Mouse (Mus musculus): Measurements from ENCODE around the gene R3hdml. TPM values are rescaled to one million over a fixed set of nuclear protein-coding genes. Genes with fewer than 3 reads are reported as not detected.

The R3hdml gene
- polyA plus RNA-seq, 1 experiment from 2014 or later, result 29.5 TPM

- H3K36me3 ChIP-seq (ENCODE audit: control insufficient read depth, insufficient read depth, low read length), result no peaks in the 10 kb centered on the region
- H3K4me1 ChIP-seq (ENCODE audit: control insufficient read depth, insufficient read depth, low read length), result no peaks in the 10 kb centered on the region
- no peak overlapping the region for H3K4me3 ChIP-seq (ENCODE audit: low read length)
- WGBS, result 85% methylated on average over 7 of the region's 7 CpGs
- H3K4me2 ChIP-seq (replicated peaks; ENCODE audit: low read depth, low read length), result no peak overlapping the region
- no peak for ATAC-seq (ENCODE audit: low FRiP score, low TSS enrichment)
- H3K9me3 ChIP-seq (ENCODE audit: control insufficient read depth, low read length), result no peaks in the 10 kb centered on the region
- no peak overlapping the region for H3K9ac ChIP-seq (ENCODE audit: low read depth, low read length)
- H3K27ac ChIP-seq (ENCODE audit: low read depth, low read length), result no peak overlapping the region
- no peaks in the 10 kb centered on the region for H3K27me3 ChIP-seq (ENCODE audit: control insufficient read depth, insufficient read depth, low read length)
Measured at GRCm38 (mm10) chr2:163525761-163526243, 33.7 kb downstream of the R3hdml start.

GRCm38 (mm10) chr2:163527497-163527896 is 35.4 kb downstream of the R3hdml start:
- WGBS, result 87% methylated on average over 2 of the region's 2 CpGs
- no peaks in the 10 kb centered on the region for H3K27me3 ChIP-seq (ENCODE audit: control insufficient read depth, insufficient read depth, low read length)
- ATAC-seq (ENCODE audit: low FRiP score, low TSS enrichment), result no peak
- H3K4me2 ChIP-seq (replicated peaks; ENCODE audit: low read depth, low read length), result no peak overlapping the region
- H3K4me1 ChIP-seq (ENCODE audit: control insufficient read depth, insufficient read depth, low read length), result no peaks in the 10 kb centered on the region
- H3K9me3 ChIP-seq (ENCODE audit: control insufficient read depth, low read length), result no peaks in the 10 kb centered on the region
- H3K9ac ChIP-seq (ENCODE audit: low read depth, low read length), result no peak overlapping the region
- H3K36me3 ChIP-seq (ENCODE audit: control insufficient read depth, insufficient read depth, low read length), result no peaks in the 10 kb centered on the region
- no peak overlapping the region for H3K4me3 ChIP-seq (ENCODE audit: low read length)
- H3K27ac ChIP-seq (ENCODE audit: low read depth, low read length), result no peak overlapping the region

- Histone ChIP-seq H3K27ac (ENCODE audit: low read depth, low read length) (no peak overlapping the region), H3K36me3 (ENCODE audit: control insufficient read depth, insufficient read depth, low read length) (no peaks in the 10 kb centered on the region), H3K9ac (ENCODE audit: low read depth, low read length) (no peak overlapping the region), H3K4me1 (ENCODE audit: control insufficient read depth, insufficient read depth, low read length) (no peaks in the 10 kb centered on the region), H3K4me2 (replicated peaks; ENCODE audit: low read depth, low read length) (no peak overlapping the region), H3K27me3 (ENCODE audit: control insufficient read depth, insufficient read depth, low read length) (no peaks in the 10 kb centered on the region), H3K9me3 (ENCODE audit: control insufficient read depth, low read length) (0 out of 2 replicates have a peak, but pooled peaks cover 3% of the 10 kb centered on the region), H3K4me3 (ENCODE audit: low read length) (no peak overlapping the region)
- ATAC-seq (ENCODE audit: low FRiP score, low TSS enrichment), result no peak
- WGBS, result 43% methylated on average over 8 of the region's 8 CpGs
Measured at GRCm38 (mm10) chr2:163530418-163530817, 38.3 kb downstream of the R3hdml start.

GRCm38 (mm10) chr2:163531917-163532316 is 39.8 kb downstream of the R3hdml start:
- Histone ChIP-seq H3K4me1 (ENCODE audit: control insufficient read depth, insufficient read depth, low read length) (no peaks in the 10 kb centered on the region), H3K4me2 (replicated peaks; ENCODE audit: low read depth, low read length) (no peak overlapping the region), H3K9ac (ENCODE audit: low read depth, low read length) (no peak overlapping the region), H3K36me3 (ENCODE audit: control insufficient read depth, insufficient read depth, low read length) (no peaks in the 10 kb centered on the region), H3K9me3 (ENCODE audit: control insufficient read depth, low read length) (0 out of 2 replicates have a peak, but pooled peaks cover 3% of the 10 kb centered on the region), H3K27me3 (ENCODE audit: control insufficient read depth, insufficient read depth, low read length) (no peaks in the 10 kb centered on the region), H3K4me3 (ENCODE audit: low read length) (no peak overlapping the region), H3K27ac (ENCODE audit: low read depth, low read length) (no peak overlapping the region)
- WGBS, result 10% methylated on average over 9 of the region's 9 CpGs
- ATAC-seq (ENCODE audit: low FRiP score, low TSS enrichment), result 0 out of 2 replicates have a peak, but pooled peaks have one; percentile 43

GRCm38 (mm10) chr2:163533226-163533625 is 41.1 kb downstream of the R3hdml start:
- H3K4me2 ChIP-seq (replicated peaks; ENCODE audit: low read depth, low read length), result no peak overlapping the region
- no peaks in the 10 kb centered on the region for H3K36me3 ChIP-seq (ENCODE audit: control insufficient read depth, insufficient read depth, low read length)
- H3K4me1 ChIP-seq (ENCODE audit: control insufficient read depth, insufficient read depth, low read length), result no peaks in the 10 kb centered on the region
- no peak for ATAC-seq (ENCODE audit: low FRiP score, low TSS enrichment)
- H3K9me3 ChIP-seq (ENCODE audit: control insufficient read depth, low read length), result 0 out of 2 replicates have a peak, but pooled peaks cover 3% of the 10 kb centered on the region
- H3K27me3 ChIP-seq (ENCODE audit: control insufficient read depth, insufficient read depth, low read length), result no peaks in the 10 kb centered on the region
- 77% methylated on average over 9 of the region's 9 CpGs for WGBS
- H3K4me3 ChIP-seq (ENCODE audit: low read length), result no peak overlapping the region
- no peak overlapping the region for H3K9ac ChIP-seq (ENCODE audit: low read depth, low read length)
- H3K27ac ChIP-seq (ENCODE audit: low read depth, low read length), result no peak overlapping the region

- WGBS, result 4% methylated on average over 22 of the region's 22 CpGs
- Histone ChIP-seq H3K9me3 (ENCODE audit: control insufficient read depth, low read length) (0 out of 2 replicates have a peak, but pooled peaks cover 3% of the 10 kb centered on the region), H3K27me3 (ENCODE audit: control insufficient read depth, insufficient read depth, low read length) (no peaks in the 10 kb centered on the region), H3K4me1 (ENCODE audit: control insufficient read depth, insufficient read depth, low read length) (no peaks in the 10 kb centered on the region), H3K4me2 (replicated peaks; ENCODE audit: low read depth, low read length) (peak overlapping the region; percentile 37), H3K27ac (ENCODE audit: low read depth, low read length) (no peak overlapping the region), H3K36me3 (ENCODE audit: control insufficient read depth, insufficient read depth, low read length) (no peaks in the 10 kb centered on the region), H3K9ac (ENCODE audit: low read depth, low read length) (peak overlapping the region; percentile 19; the same call in 1 of the 2 replicates), H3K4me3 (ENCODE audit: low read length) (peak overlapping the region; percentile 16; the same call in 1 of the 2 replicates)
- ATAC-seq (ENCODE audit: low FRiP score, low TSS enrichment), result peak; percentile 82
Measured at GRCm38 (mm10) chr2:163534958-163535524, 42.9 kb downstream of the R3hdml start.

GRCm38 (mm10) chr2:163537443-163537842 is 45.3 kb downstream of the R3hdml start:
- ATAC-seq (ENCODE audit: low FRiP score, low TSS enrichment), result no peak
- Histone ChIP-seq H3K4me2 (replicated peaks; ENCODE audit: low read depth, low read length) (no peak overlapping the region), H3K36me3 (ENCODE audit: control insufficient read depth, insufficient read depth, low read length) (no peaks in the 10 kb centered on the region), H3K4me3 (ENCODE audit: low read length) (no peak overlapping the region), H3K9me3 (ENCODE audit: control insufficient read depth, low read length) (0 out of 2 replicates have a peak, but pooled peaks cover 3% of the 10 kb centered on the region), H3K4me1 (ENCODE audit: control insufficient read depth, insufficient read depth, low read length) (no peaks in the 10 kb centered on the region), H3K27ac (ENCODE audit: low read depth, low read length) (no peak overlapping the region), H3K9ac (ENCODE audit: low read depth, low read length) (no peak overlapping the region), H3K27me3 (ENCODE audit: control insufficient read depth, insufficient read depth, low read length) (no peaks in the 10 kb centered on the region)
- 73% methylated on average over 5 of the region's 5 CpGs for WGBS

- no peaks in the 10 kb centered on the region for H3K36me3 ChIP-seq (ENCODE audit: control insufficient read depth, insufficient read depth, low read length)
- H3K4me1 ChIP-seq (ENCODE audit: control insufficient read depth, insufficient read depth, low read length), result no peaks in the 10 kb centered on the region
- H3K4me2 ChIP-seq (replicated peaks; ENCODE audit: low read depth, low read length), result no peak overlapping the region
- no peaks in the 10 kb centered on the region for H3K27me3 ChIP-seq (ENCODE audit: control insufficient read depth, insufficient read depth, low read length)
- no peak overlapping the region for H3K9ac ChIP-seq (ENCODE audit: low read depth, low read length)
- no peak overlapping the region for H3K27ac ChIP-seq (ENCODE audit: low read depth, low read length)
- H3K4me3 ChIP-seq (ENCODE audit: low read length), result no peak overlapping the region
- ATAC-seq (ENCODE audit: low FRiP score, low TSS enrichment), result no peak
- H3K9me3 ChIP-seq (ENCODE audit: control insufficient read depth, low read length), result 0 out of 2 replicates have a peak, but pooled peaks cover 3% of the 10 kb centered on the region
- WGBS, result 76% methylated on average over 2 of the region's 2 CpGs
Measured at GRCm38 (mm10) chr2:163538410-163538809, 46.3 kb downstream of the R3hdml start.

- H3K9ac ChIP-seq (ENCODE audit: low read depth, low read length), result no peak overlapping the region
- no peak overlapping the region for H3K4me2 ChIP-seq (replicated peaks; ENCODE audit: low read depth, low read length)
- no peak overlapping the region for H3K4me3 ChIP-seq (ENCODE audit: low read length)
- no peaks in the 10 kb centered on the region for H3K27me3 ChIP-seq (ENCODE audit: control insufficient read depth, insufficient read depth, low read length)
- WGBS, result 47% methylated on average over 13 of the region's 13 CpGs
- H3K36me3 ChIP-seq (ENCODE audit: control insufficient read depth, insufficient read depth, low read length), result no peaks in the 10 kb centered on the region
- ATAC-seq (ENCODE audit: low FRiP score, low TSS enrichment), result no peak
- H3K27ac ChIP-seq (ENCODE audit: low read depth, low read length), result no peak overlapping the region
- no peaks in the 10 kb centered on the region for H3K4me1 ChIP-seq (ENCODE audit: control insufficient read depth, insufficient read depth, low read length)
- 0 out of 2 replicates have a peak, but pooled peaks cover 2% of the 10 kb centered on the region for H3K9me3 ChIP-seq (ENCODE audit: control insufficient read depth, low read length)
Measured at GRCm38 (mm10) chr2:163539321-163540040, 47.4 kb downstream of the R3hdml start.

Data from kidney, embryonic 14.5 days (tissue).